18 mouse cellular contexts compared by ENCODE assay signal in the genomic region with DNA sequence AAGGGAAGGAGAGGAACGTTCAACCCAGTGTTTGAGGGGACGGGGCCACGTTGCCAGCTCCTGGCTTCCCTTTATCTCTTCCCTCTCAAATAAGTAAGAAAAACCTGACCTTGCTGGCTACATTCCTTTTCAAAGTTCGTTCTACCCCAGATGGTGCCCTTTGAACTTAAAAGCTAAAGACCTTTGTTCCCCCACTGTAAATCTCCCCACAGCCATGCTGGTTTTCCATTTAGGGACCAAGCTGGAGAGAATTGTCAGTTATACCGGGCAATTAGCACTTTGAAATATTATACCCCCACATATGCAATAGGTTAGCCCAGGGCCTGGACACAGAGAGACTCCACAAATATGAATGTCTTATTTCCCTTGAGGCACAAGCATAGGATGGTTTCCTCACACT.
A peak's percentile ranks its signal among the peaks of the same experiment; 100 is the strongest.
DNase-seq lines count a peak whose midpoint lies in the region; ATAC-seq lines count a peak whose summit lies in the region.
"Had no signal": no experiment of that assay in that cellular context is flagged by ENCODE, and none has a peak within 500 bp of the region (broad histone marks: within the 10 kb centered on the region; RNA-seq: fewer than 3 reads in every experiment).

No protein-coding gene starts in this region.

- no peaks in the 10 kb centered on the region for H3K36me3 ChIP-seq in forebrain, embryonic 14.5 days (ENCODE audit: control insufficient read depth, insufficient read depth, low read length)
- H3K36me3 ChIP-seq in forebrain, embryonic 15.5 days = no peaks in the 10 kb centered on the region
- no peaks in the 10 kb centered on the region for H3K36me3 ChIP-seq in kidney, embryonic 16.5 days (ENCODE audit: insufficient read depth, low read length)
- H3K36me3 ChIP-seq in embryonic facial prominence, embryonic 11.5 days (replicated peaks; ENCODE audit: control insufficient read depth, insufficient read depth, low read depth, low read length) = no peaks in the 10 kb centered on the region
- H3K36me3 ChIP-seq in intestine, embryonic 16.5 days (ENCODE audit: control insufficient read depth, insufficient read depth, low read length) = no peaks in the 10 kb centered on the region

- no peak overlapping the region for H3K4me3 ChIP-seq in forebrain, embryonic 14.5 days (ENCODE audit: low read depth, low read length)
- H3K4me3 ChIP-seq in forebrain, embryonic 15.5 days = no peak overlapping the region
- H3K4me3 ChIP-seq in kidney, embryonic 16.5 days (ENCODE audit: low read length) = no peak overlapping the region
- no peak overlapping the region for H3K4me3 ChIP-seq in embryonic facial prominence, embryonic 11.5 days (ENCODE audit: low read depth, low read length)
- no peak overlapping the region for H3K4me3 ChIP-seq in intestine, embryonic 16.5 days (ENCODE audit: low read length)

- no peaks in the 10 kb centered on the region for H3K9me3 ChIP-seq in forebrain, embryonic 14.5 days (replicated peaks; ENCODE audit: control insufficient read depth, low read length)
- H3K9me3 ChIP-seq in forebrain, embryonic 15.5 days = no peaks in the 10 kb centered on the region
- no peaks in the 10 kb centered on the region for H3K9me3 ChIP-seq in kidney, embryonic 16.5 days (ENCODE audit: low read length)
- H3K9me3 ChIP-seq in embryonic facial prominence, embryonic 11.5 days (replicated peaks; ENCODE audit: control insufficient read depth, low read length) = no peaks in the 10 kb centered on the region
- H3K9me3 ChIP-seq in intestine, embryonic 16.5 days (ENCODE audit: control insufficient read depth, low read length) = no peaks in the 10 kb centered on the region

- DNase-seq in forebrain, embryonic 14.5 days (ENCODE audit: low spot score) = no peak
- DNase-seq in kidney, postnatal 10 days = no peak
- DNase-seq in embryonic facial prominence, embryonic 11.5 days (ENCODE audit: low spot score) = peak; percentile 87
- DNase-seq in mesoderm, embryonic 11.5 days (ENCODE audit: low read depth, low spot score) = peak; percentile 83
- no peak for DNase-seq in adrenal gland, adult (ENCODE audit: inconsistent age in 2 of 2, low spot score in 1 of 2)
- DNase-seq: adrenal gland, postnatal 14 days; cerebellum, adult 18-20 months; gastrocnemius, postnatal 36 days; heart, postnatal 14 days; kidney, postnatal 36 days; midbrain, embryonic 14.5 days; thymus, adult 2 months had no signal

- no peak overlapping the region for H3K27ac ChIP-seq in forebrain, embryonic 14.5 days (ENCODE audit: low read depth, low read length)
- no peak overlapping the region for H3K27ac ChIP-seq in forebrain, embryonic 15.5 days (replicated peaks)
- no peak overlapping the region for H3K27ac ChIP-seq in kidney, embryonic 16.5 days (ENCODE audit: low read length)
- peak overlapping the region; percentile 10; the same call in 1 of the 2 replicates for H3K27ac ChIP-seq in embryonic facial prominence, embryonic 11.5 days (replicated peaks; ENCODE audit: low read depth, low read length)
- no peak overlapping the region for H3K27ac ChIP-seq in intestine, embryonic 16.5 days (ENCODE audit: low read length)
- H3K27ac ChIP-seq: liver, embryonic 14.5 days had no signal

- 0 out of 2 replicates have a peak, but pooled peaks cover 3% of the 10 kb centered on the region for H3K4me1 ChIP-seq in forebrain, embryonic 14.5 days (ENCODE audit: control insufficient read depth, insufficient read depth, low read length)
- H3K4me1 ChIP-seq in forebrain, embryonic 15.5 days = 0 out of 2 replicates have a peak, but pooled peaks cover 8% of the 10 kb centered on the region
- H3K4me1 ChIP-seq in kidney, embryonic 16.5 days (ENCODE audit: insufficient read depth, low read length) = peaks cover 8% of the 10 kb centered on the region; the same call in 1 of the 2 replicates
- H3K4me1 ChIP-seq in embryonic facial prominence, embryonic 11.5 days (ENCODE audit: control insufficient read depth, insufficient read depth, low read length) = no peaks in the 10 kb centered on the region; the same call in 1 of the 2 replicates
- H3K4me1 ChIP-seq in intestine, embryonic 16.5 days (ENCODE audit: control insufficient read depth, insufficient read depth, low read length) = no peaks in the 10 kb centered on the region

- ATAC-seq in forebrain, embryonic 14.5 days = peak; percentile 23; the same call in 1 of the 2 replicates
- no peak for ATAC-seq in forebrain, embryonic 15.5 days (replicated peaks)
- ATAC-seq in kidney, embryonic 16.5 days (ENCODE audit: low FRiP score, low TSS enrichment) = 0 out of 2 replicates have a peak, but pooled peaks have one; percentile 23
- ATAC-seq in embryonic facial prominence, embryonic 11.5 days (replicated peaks; ENCODE audit: insufficient number of reproducible peaks, low FRiP score, low TSS enrichment, low read depth) = peak; percentile 89
- no peak for ATAC-seq in intestine, embryonic 16.5 days
- ATAC-seq: hindbrain, embryonic 16.5 days had no signal

- no peaks in the 10 kb centered on the region for H3K27me3 ChIP-seq in forebrain, embryonic 14.5 days (replicated peaks; ENCODE audit: control insufficient read depth, insufficient read depth, low read length)
- H3K27me3 ChIP-seq in forebrain, embryonic 15.5 days = no peaks in the 10 kb centered on the region
- no peaks in the 10 kb centered on the region for H3K27me3 ChIP-seq in kidney, embryonic 16.5 days (ENCODE audit: insufficient read depth, low read length)
- H3K27me3 ChIP-seq in embryonic facial prominence, embryonic 11.5 days (ENCODE audit: control insufficient read depth, insufficient read depth, low read length) = no peaks in the 10 kb centered on the region
- no peaks in the 10 kb centered on the region for H3K27me3 ChIP-seq in intestine, embryonic 16.5 days (replicated peaks; ENCODE audit: control insufficient read depth, insufficient read depth, low read length)

- no peak overlapping the region for H3K9ac ChIP-seq in forebrain, embryonic 14.5 days (ENCODE audit: low read length)
- H3K9ac ChIP-seq in forebrain, embryonic 15.5 days (replicated peaks) = no peak overlapping the region
- H3K9ac ChIP-seq in kidney, embryonic 16.5 days (replicated peaks; ENCODE audit: low read length) = no peak overlapping the region
- H3K9ac ChIP-seq in embryonic facial prominence, embryonic 11.5 days (replicated peaks; ENCODE audit: low read length) = no peak overlapping the region
- H3K9ac ChIP-seq in intestine, embryonic 16.5 days (ENCODE audit: low read depth, low read length) = no peak overlapping the region
- H3K9ac ChIP-seq: liver, embryonic 14.5 days had no signal

- 55% methylated on average over 5 of the region's 5 CpGs for WGBS in forebrain, embryonic 14.5 days
- WGBS in forebrain, embryonic 15.5 days = 38% methylated on average over 5 of the region's 5 CpGs
- 17% methylated on average over 5 of the region's 5 CpGs for WGBS in kidney, embryonic 16.5 days
- WGBS in embryonic facial prominence, embryonic 11.5 days = 11% methylated on average over 5 of the region's 5 CpGs
- 45% methylated on average over 5 of the region's 5 CpGs for WGBS in intestine, embryonic 16.5 days

- H3K4me2 ChIP-seq in forebrain, embryonic 14.5 days (ENCODE audit: low read length) = no peak overlapping the region
- H3K4me2 ChIP-seq in forebrain, embryonic 15.5 days (replicated peaks) = no peak overlapping the region
- H3K4me2 ChIP-seq in kidney, embryonic 16.5 days (replicated peaks; ENCODE audit: low read depth, low read length) = no peak overlapping the region
- H3K4me2 ChIP-seq in embryonic facial prominence, embryonic 11.5 days (ENCODE audit: low read depth, low read length) = no peak overlapping the region
- H3K4me2 ChIP-seq in intestine, embryonic 16.5 days (ENCODE audit: low read depth, low read length) = no peak overlapping the region
- H3K4me2 ChIP-seq: heart, embryonic 11.5 days had no signal

Comparison
In these comparisons a context has a peak if more than half of its experiments do, and no peak if none do; other contexts are left out.
1. ATAC-seq: peak in forebrain, embryonic 14.5 days (single experiment), kidney, embryonic 16.5 days (single experiment) and embryonic facial prominence, embryonic 11.5 days (single experiment); none in forebrain, embryonic 15.5 days (single experiment) and intestine, embryonic 16.5 days (single experiment).
2. DNase-seq: peak in embryonic facial prominence, embryonic 11.5 days (single experiment) and mesoderm, embryonic 11.5 days (single experiment); none in forebrain, embryonic 14.5 days (single experiment), kidney, postnatal 10 days (single experiment) and adrenal gland, adult (0 of 2).